Mouse (Mus musculus): ENCODE data around the gene Gm37240. TPM values are rescaled to one million over a fixed set of nuclear protein-coding genes. Genes with fewer than 3 reads are reported as not detected.

Gm37240 gene
- polyA plus RNA-seq, 1 experiment: 0.91 TPM

DNA sequence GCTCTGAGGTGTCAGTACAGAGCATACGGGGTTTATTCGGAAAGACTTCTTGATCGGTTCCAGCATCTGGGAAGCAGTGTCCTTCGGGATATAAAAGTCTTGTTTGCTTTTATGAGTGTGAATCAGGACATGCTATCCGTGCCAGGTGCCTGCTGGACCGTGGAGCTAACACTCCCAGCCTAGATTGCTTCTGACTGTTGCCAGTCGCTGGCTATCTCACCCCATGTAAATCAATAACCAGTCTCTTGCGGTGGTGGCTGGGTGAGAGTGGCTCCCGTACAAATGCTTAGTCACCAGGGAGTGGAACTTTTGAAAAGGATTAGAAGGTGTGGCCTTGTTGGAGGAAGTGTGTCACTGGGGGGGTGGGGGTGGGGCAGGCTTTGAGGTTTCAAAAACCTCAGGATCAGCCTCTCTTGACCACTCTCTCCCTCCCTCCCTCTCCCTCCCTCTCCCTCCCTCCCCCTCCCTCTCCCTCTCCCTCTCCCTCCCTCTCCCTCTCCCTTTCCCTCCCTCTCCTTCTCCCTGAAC, 1277.1 kb downstream of the Gm37240 start:
- Histone ChIP-seq H3K27ac (ENCODE audit: insufficient read depth, low read length) (no peak overlapping the region), H3K4me3 (ENCODE audit: low read depth, low read length) (no peak overlapping the region), H3K27me3 (ENCODE audit: control insufficient read depth, insufficient read depth, low read length, poor library complexity, severe bottlenecking) (0 out of 2 replicates have a peak, but pooled peaks cover 1% of the 10 kb centered on the region), H3K4me1 (ENCODE audit: control insufficient read depth, insufficient read depth, low read length) (no peaks in the 10 kb centered on the region), H3K36me3 (ENCODE audit: control insufficient read depth, insufficient read depth, low read length, poor library complexity, severe bottlenecking) (no peaks in the 10 kb centered on the region), H3K9me3 (replicated peaks; ENCODE audit: control insufficient read depth, insufficient read depth, low read length, poor library complexity, severe bottlenecking) (no peaks in the 10 kb centered on the region; the same call in 1 of the 2 replicates), H3K9ac (ENCODE audit: low read depth, poor library complexity, severe bottlenecking) (no peak overlapping the region)
- TF ChIP-seq EP300 (IDR thresholded peaks at IDR 0.05; ENCODE audit: insufficient read depth, low read depth, low read length) (no peak), POLR2A (IDR thresholded peaks at IDR 0.05; ENCODE audit: insufficient read depth, low read length) (no peak)

DNA sequence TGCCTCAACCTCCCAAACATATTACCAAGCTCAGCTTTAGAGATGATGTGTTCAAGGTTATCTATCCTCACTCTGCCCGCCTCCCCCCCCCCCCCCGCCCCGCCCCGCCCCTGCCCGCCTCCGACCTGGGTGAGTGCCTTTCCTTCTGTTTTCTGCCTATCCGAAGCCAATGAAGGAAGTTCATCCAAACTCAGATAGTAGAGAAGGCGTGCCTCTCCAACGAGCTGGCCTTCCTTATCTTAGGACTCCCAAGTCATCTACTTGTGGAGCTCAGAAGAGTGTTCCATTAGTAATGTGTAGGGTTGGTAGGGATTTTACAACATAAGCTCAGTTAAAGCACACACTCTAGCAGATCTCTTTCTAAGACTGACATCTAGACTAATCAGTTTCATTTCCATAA, 1284.1 kb downstream of the Gm37240 start:
- no peak for TF ChIP-seq POLR2A (IDR thresholded peaks at IDR 0.05; ENCODE audit: insufficient read depth, low read length)
- no peak for TF ChIP-seq EP300 (IDR thresholded peaks at IDR 0.05; ENCODE audit: insufficient read depth, low read depth, low read length)
- TF ChIP-seq CTCF (IDR thresholded peaks at IDR 0.05; ENCODE audit: low read depth, low read length): no peak
- Histone ChIP-seq H3K27ac (ENCODE audit: insufficient read depth, low read length) (no peak overlapping the region), H3K36me3 (ENCODE audit: control insufficient read depth, insufficient read depth, low read length, poor library complexity, severe bottlenecking) (no peaks in the 10 kb centered on the region), H3K9me3 (replicated peaks; ENCODE audit: control insufficient read depth, insufficient read depth, low read length, poor library complexity, severe bottlenecking) (no peaks in the 10 kb centered on the region), H3K4me1 (ENCODE audit: control insufficient read depth, insufficient read depth, low read length) (no peaks in the 10 kb centered on the region), H3K9ac (ENCODE audit: low read depth, poor library complexity, severe bottlenecking) (no peak overlapping the region), H3K4me3 (ENCODE audit: low read depth, low read length) (no peak overlapping the region), H3K27me3 (ENCODE audit: control insufficient read depth, insufficient read depth, low read length, poor library complexity, severe bottlenecking) (no peaks in the 10 kb centered on the region)

DNA sequence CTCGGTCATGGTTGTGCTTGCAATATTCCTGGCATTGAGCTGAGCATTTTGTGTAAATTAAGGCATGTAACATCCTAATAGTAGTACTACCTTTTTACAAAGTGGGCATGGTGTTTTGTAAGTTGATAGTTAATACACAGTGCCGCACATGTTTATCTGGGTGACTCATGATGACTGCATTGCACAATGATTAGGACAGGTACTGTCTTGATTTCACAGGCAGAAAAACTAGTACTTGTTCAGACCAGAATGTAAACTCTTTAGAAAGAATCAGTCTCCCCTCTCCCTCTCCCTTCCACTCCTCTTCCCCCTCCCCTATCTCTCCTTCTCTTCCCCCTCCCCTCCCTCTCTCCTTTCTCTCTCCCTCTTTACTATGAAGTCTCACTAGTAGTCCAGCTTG, 1284.6 kb downstream of the Gm37240 start:
- H3K4me3 ChIP-seq (ENCODE audit: low read depth, low read length): no peak overlapping the region
- no peaks in the 10 kb centered on the region for H3K36me3 ChIP-seq (ENCODE audit: control insufficient read depth, insufficient read depth, low read length, poor library complexity, severe bottlenecking)
- no peak overlapping the region for H3K9ac ChIP-seq (ENCODE audit: low read depth, poor library complexity, severe bottlenecking)
- H3K4me1 ChIP-seq (ENCODE audit: control insufficient read depth, insufficient read depth, low read length): no peaks in the 10 kb centered on the region
- no peaks in the 10 kb centered on the region for H3K27me3 ChIP-seq (ENCODE audit: control insufficient read depth, insufficient read depth, low read length, poor library complexity, severe bottlenecking)
- no peaks in the 10 kb centered on the region for H3K9me3 ChIP-seq (replicated peaks; ENCODE audit: control insufficient read depth, insufficient read depth, low read length, poor library complexity, severe bottlenecking)
- H3K27ac ChIP-seq (ENCODE audit: insufficient read depth, low read length): no peak overlapping the region
- TF ChIP-seq EP300 (IDR thresholded peaks at IDR 0.05; ENCODE audit: insufficient read depth, low read depth, low read length) (no peak), POLR2A (IDR thresholded peaks at IDR 0.05; ENCODE audit: insufficient read depth, low read length) (no peak), CTCF (IDR thresholded peaks at IDR 0.05; ENCODE audit: low read depth, low read length) (no peak)

DNA sequence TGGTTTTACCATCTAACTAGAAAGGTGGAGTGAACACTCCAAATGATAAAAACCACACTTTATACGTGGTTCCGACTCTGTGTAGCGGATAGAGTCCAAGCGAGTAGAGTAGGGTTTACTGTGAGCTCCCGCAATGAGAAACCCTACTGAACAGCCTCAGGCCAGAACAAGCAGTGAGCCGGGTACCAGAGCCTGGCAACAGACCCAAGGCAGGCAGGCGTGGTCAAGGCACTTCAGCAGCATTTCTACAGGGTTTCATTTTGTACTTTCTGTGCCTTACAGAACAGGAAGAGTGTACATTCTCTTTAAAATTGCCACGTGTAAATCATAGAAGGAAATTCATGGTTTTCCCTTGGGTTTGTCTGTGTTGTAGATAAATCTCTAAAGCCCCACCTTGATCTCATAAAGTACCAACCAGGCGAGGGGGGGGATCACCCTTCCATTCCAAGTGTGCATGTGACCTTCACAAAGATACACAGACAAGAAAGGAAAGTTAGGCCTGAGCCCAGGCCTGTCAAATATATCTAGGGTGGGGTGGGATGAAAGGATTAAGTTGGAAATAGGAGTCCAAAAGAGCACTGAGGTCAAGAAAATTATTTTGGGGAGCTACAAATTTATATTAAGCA, 1285.3 kb downstream of the Gm37240 start:
- Histone ChIP-seq H3K4me1 (ENCODE audit: control insufficient read depth, insufficient read depth, low read length) (no peaks in the 10 kb centered on the region), H3K9ac (ENCODE audit: low read depth, poor library complexity, severe bottlenecking) (no peak overlapping the region), H3K36me3 (ENCODE audit: control insufficient read depth, insufficient read depth, low read length, poor library complexity, severe bottlenecking) (no peaks in the 10 kb centered on the region), H3K4me3 (ENCODE audit: low read depth, low read length) (no peak overlapping the region), H3K27me3 (ENCODE audit: control insufficient read depth, insufficient read depth, low read length, poor library complexity, severe bottlenecking) (no peaks in the 10 kb centered on the region), H3K9me3 (replicated peaks; ENCODE audit: control insufficient read depth, insufficient read depth, low read length, poor library complexity, severe bottlenecking) (no peaks in the 10 kb centered on the region), H3K27ac (ENCODE audit: insufficient read depth, low read length) (no peak overlapping the region)
- TF ChIP-seq EP300 (IDR thresholded peaks at IDR 0.05; ENCODE audit: insufficient read depth, low read depth, low read length) (no peak), CTCF (IDR thresholded peaks at IDR 0.05; ENCODE audit: low read depth, low read length) (no peak), POLR2A (IDR thresholded peaks at IDR 0.05; ENCODE audit: insufficient read depth, low read length) (no peak)

DNA sequence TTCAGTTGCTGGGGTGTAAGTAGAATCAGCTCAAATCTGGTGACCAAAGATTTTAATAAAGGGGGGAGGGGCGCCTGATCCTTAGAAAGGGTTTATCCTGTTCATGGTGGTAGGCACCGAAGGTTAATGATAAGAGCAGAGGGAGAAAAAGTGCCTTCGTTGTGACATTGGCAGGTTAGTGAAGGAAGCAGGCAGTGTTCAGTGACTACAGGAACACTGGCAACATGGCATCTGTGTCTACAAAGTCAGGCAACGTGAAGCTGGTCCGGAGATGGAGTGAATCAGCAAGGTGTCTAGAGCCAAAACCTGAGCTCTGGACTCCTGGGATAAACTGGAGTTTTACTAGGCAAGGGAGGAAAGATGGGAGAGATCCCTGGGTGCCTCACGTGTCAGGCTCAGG, 1288.6 kb downstream of the Gm37240 start:
- H3K4me3 ChIP-seq (ENCODE audit: low read depth, low read length): no peak overlapping the region
- no peaks in the 10 kb centered on the region for H3K4me1 ChIP-seq (ENCODE audit: control insufficient read depth, insufficient read depth, low read length)
- TF ChIP-seq POLR2A (IDR thresholded peaks at IDR 0.05; ENCODE audit: insufficient read depth, low read length) (no peak), CTCF (IDR thresholded peaks at IDR 0.05; ENCODE audit: low read depth, low read length) (no peak), EP300 (IDR thresholded peaks at IDR 0.05; ENCODE audit: insufficient read depth, low read depth, low read length) (no peak)
- peaks cover 2% of the 10 kb centered on the region; the same call in 1 of the 2 replicates for H3K27me3 ChIP-seq (ENCODE audit: control insufficient read depth, insufficient read depth, low read length, poor library complexity, severe bottlenecking)
- no peak overlapping the region for H3K27ac ChIP-seq (ENCODE audit: insufficient read depth, low read length)
- H3K9me3 ChIP-seq (replicated peaks; ENCODE audit: control insufficient read depth, insufficient read depth, low read length, poor library complexity, severe bottlenecking): no peaks in the 10 kb centered on the region
- H3K36me3 ChIP-seq (ENCODE audit: control insufficient read depth, insufficient read depth, low read length, poor library complexity, severe bottlenecking): no peaks in the 10 kb centered on the region
- no peak overlapping the region for H3K9ac ChIP-seq (ENCODE audit: low read depth, poor library complexity, severe bottlenecking)

GRCm38 (mm10) chr3:84597996-84598734, 1289.2 kb downstream of the Gm37240 start:
- Histone ChIP-seq H3K27me3 (ENCODE audit: control insufficient read depth, insufficient read depth, low read length, poor library complexity, severe bottlenecking) (peaks cover 2% of the 10 kb centered on the region; the same call in 1 of the 2 replicates), H3K36me3 (ENCODE audit: control insufficient read depth, insufficient read depth, low read length, poor library complexity, severe bottlenecking) (no peaks in the 10 kb centered on the region), H3K4me3 (ENCODE audit: low read depth, low read length) (no peak overlapping the region), H3K4me1 (ENCODE audit: control insufficient read depth, insufficient read depth, low read length) (no peaks in the 10 kb centered on the region), H3K27ac (ENCODE audit: insufficient read depth, low read length) (no peak overlapping the region), H3K9ac (ENCODE audit: low read depth, poor library complexity, severe bottlenecking) (no peak overlapping the region), H3K9me3 (replicated peaks; ENCODE audit: control insufficient read depth, insufficient read depth, low read length, poor library complexity, severe bottlenecking) (no peaks in the 10 kb centered on the region)
- TF ChIP-seq CTCF (IDR thresholded peaks at IDR 0.05; ENCODE audit: low read depth, low read length): no peak
- no peak for TF ChIP-seq EP300 (IDR thresholded peaks at IDR 0.05; ENCODE audit: insufficient read depth, low read depth, low read length)
- no peak for TF ChIP-seq POLR2A (IDR thresholded peaks at IDR 0.05; ENCODE audit: insufficient read depth, low read length)

Measured in ES-Bruce4 (cell line).